Mouse (Mus musculus) hindbrain, embryonic 11.5 days (tissue): ENCODE data around the gene Zfp51. TPM values are rescaled to one million over a fixed set of nuclear protein-coding genes. Genes with fewer than 3 reads are reported as not detected.
A peak's percentile ranks its signal among the peaks of the same experiment; 100 is the strongest.
"Not testable (repeated sequence)": the region's sequence is repeated elsewhere in the genome, so short reads cannot be mapped to it uniquely, and the experiment has no call there.

Source experiments
- ATAC-seq: fragments of 200-750 bp; cut with Nextera tagmentation; 2 replicates; pipeline ENCODE4 v1.8.0; 2017; ENCODE audit warnings: mild to moderate bottlenecking, moderate TSS enrichment, moderate library complexity; ENCODE audit not compliant: low FRiP score
- DNase-seq: peaks from one replicate; pipeline ENCODE4 v3.0.0-alpha.2; 2015; ENCODE audit warnings: low spot score
- H3K27ac ChIP-seq: fragments of 300-500 bp; sonication (generic); 2 replicates; pipeline ENCODE4 v1.5.1; 2014; ENCODE audit warnings: mild to moderate bottlenecking, low read depth, low read length
- H3K27me3 ChIP-seq: fragments of 300-500 bp; sonication (generic); 2 replicates; pipeline ENCODE4 v1.6.1; 2014; ENCODE audit warnings: mild to moderate bottlenecking, low read length, moderate library complexity, mixed read lengths; ENCODE audit not compliant: control insufficient read depth, insufficient read depth
- H3K36me3 ChIP-seq: fragments of 300-500 bp; sonication (generic); 2 replicates; pipeline ENCODE4 v1.6.1; 2014; ENCODE audit warnings: mild to moderate bottlenecking, low read length, moderate library complexity, mixed read lengths; ENCODE audit not compliant: control insufficient read depth, insufficient read depth
- H3K4me1 ChIP-seq: fragments of 300-500 bp; sonication (generic); replicated peaks from 2 replicates; pipeline ENCODE4 v1.6.1; 2014; ENCODE audit warnings: low read length, mixed read lengths; ENCODE audit not compliant: control insufficient read depth, insufficient read depth
- H3K4me2 ChIP-seq: fragments of 300-500 bp; sonication (generic); replicated peaks from 2 replicates; pipeline ENCODE4 v1.6.1; 2014; ENCODE audit warnings: mild to moderate bottlenecking, low read depth, low read length
- H3K4me3 ChIP-seq: fragments of 300-500 bp; sonication (generic); 2 replicates; pipeline ENCODE4 v1.5.1; 2014; ENCODE audit warnings: low read depth, low read length
- H3K9ac ChIP-seq: fragments of 300-500 bp; sonication (generic); 2 replicates; pipeline ENCODE4 v1.6.1; 2014; ENCODE audit warnings: low read depth, low read length
- H3K9me3 ChIP-seq: fragments of 300-500 bp; sonication (generic); 2 replicates; pipeline ENCODE4 v1.6.1; 2016; ENCODE audit warnings: low read length; ENCODE audit not compliant: control insufficient read depth
- WGBS: fragments of 180-500 bp; shearing (Covaris S2); extraction: QIAGEN DNeasy Blood & Tissue Kit; methylation state at CpG from one replicate; pipeline ENCODE4 v1.1.7; 2014; 5-methylcytosine and 5-hydroxymethylcytosine counted together
- polyA plus RNA-seq: library from polyadenylated mRNA; unstranded; fragments of >200 nt; fragmentation: Nextera tagmentation; extraction: Ambion mirVana; gene quantifications from 2 replicates; pipeline ENCODE4 v1.2.1, GENCODE M21; 2014

The Zfp51 gene
- 16.4 and 17.0 TPM in 2 replicates for polyA plus RNA-seq

- peak within 1 kb of the TSS; percentile 46 for H3K4me2 ChIP-seq
- H3K4me1 ChIP-seq, result no peaks in the 10 kb centered on the region
- H3K9me3 ChIP-seq, result no peaks in the 10 kb centered on the region
- no peaks in the 10 kb centered on the region for H3K27me3 ChIP-seq
- ATAC-seq (peak; percentile 100), DNase-seq (peak; percentile 86)
- H3K9ac ChIP-seq, result peak within 1 kb of the TSS; percentile 56
- H3K27ac ChIP-seq, result no peak within 1 kb of the TSS
- WGBS, result under 1% methylated on average over 26 of the region's 26 CpGs
- no peaks in the 10 kb centered on the region for H3K36me3 ChIP-seq
- H3K4me3 ChIP-seq, result peak within 1 kb of the TSS; percentile 64
Measured at GRCm38 (mm10) chr17:21450138-21450704, at the start of gene Zfp51. Gene Zfp51, plus strand, starts transcription at chr17:21450374.

- DNase-seq (peak; percentile 64), ATAC-seq (peak; percentile 98)
- H3K4me1 ChIP-seq, result no peaks in the 10 kb centered on the region
- peak within 1 kb of the TSS; percentile 42 for H3K4me3 ChIP-seq
- H3K27ac ChIP-seq, result no peak within 1 kb of the TSS
- no peaks in the 10 kb centered on the region for H3K36me3 ChIP-seq
- 1% methylated on average over 22 of the region's 22 CpGs for WGBS
- peak within 1 kb of the TSS; percentile 82 for H3K4me2 ChIP-seq
- H3K9me3 ChIP-seq, result no peaks in the 10 kb centered on the region
- no peaks in the 10 kb centered on the region for H3K27me3 ChIP-seq
- peak within 1 kb of the TSS; percentile 49 for H3K9ac ChIP-seq
Measured at GRCm38 (mm10) chr17:21422664-21423599, 27.2 kb upstream of the Zfp51 start, which contains the start of gene Zfp54. Gene Zfp54, plus strand, starts transcription at chr17:21423227.

- not testable (repeated sequence) for DNase-seq, H3K27ac ChIP-seq, H3K9me3 ChIP-seq, ATAC-seq, H3K4me3 ChIP-seq, H3K36me3 ChIP-seq, H3K4me2 ChIP-seq, H3K27me3 ChIP-seq, H3K9ac ChIP-seq, H3K4me1 ChIP-seq
- WGBS, result 81% methylated on average over 9 of the region's 9 CpGs
Measured at GRCm38 (mm10) chr17:21438806-21439400, 11.3 kb upstream of the Zfp51 start.

GRCm38 (mm10) chr17:21449669-21450068, 505 bp upstream of the Zfp51 start:
- no peaks in the 10 kb centered on the region for H3K36me3 ChIP-seq
- ATAC-seq (peak; percentile 84), DNase-seq (peak; percentile 84)
- H3K27ac ChIP-seq, result no peak overlapping the region
- 0% methylated on average over 3 of the region's 3 CpGs for WGBS
- H3K4me1 ChIP-seq, result no peaks in the 10 kb centered on the region
- peak overlapping the region; percentile 46 for H3K4me2 ChIP-seq
- peak overlapping the region; percentile 64 for H3K4me3 ChIP-seq
- peak overlapping the region; percentile 56; the same call in 1 of the 2 replicates for H3K9ac ChIP-seq
- no peaks in the 10 kb centered on the region for H3K27me3 ChIP-seq
- H3K9me3 ChIP-seq, result no peaks in the 10 kb centered on the region

GRCm38 (mm10) chr17:21463550-21463949, 13.4 kb downstream of the Zfp51 start:
- H3K4me3 ChIP-seq, result no peak overlapping the region
- DNase-seq, result no peak
- peaks cover 4% of the 10 kb centered on the region; the same call in 1 of the 2 replicates for H3K36me3 ChIP-seq
- H3K9me3 ChIP-seq, result no peaks in the 10 kb centered on the region
- H3K4me2 ChIP-seq, result no peak overlapping the region
- H3K27me3 ChIP-seq, result no peaks in the 10 kb centered on the region
- no peak for ATAC-seq
- no peak overlapping the region for H3K27ac ChIP-seq
- WGBS, result 95% methylated on average over 5 of the region's 5 CpGs
- no peak overlapping the region for H3K9ac ChIP-seq
- H3K4me1 ChIP-seq, result no peaks in the 10 kb centered on the region

- DNase-seq (no peak), ATAC-seq (no peak)
- no peak overlapping the region for H3K9ac ChIP-seq
- H3K9me3 ChIP-seq, result no peaks in the 10 kb centered on the region
- no peaks in the 10 kb centered on the region for H3K4me1 ChIP-seq
- H3K4me2 ChIP-seq, result no peak overlapping the region
- H3K36me3 ChIP-seq, result no peaks in the 10 kb centered on the region
- no peaks in the 10 kb centered on the region for H3K27me3 ChIP-seq
- no peak overlapping the region for H3K27ac ChIP-seq
- no peak overlapping the region for H3K4me3 ChIP-seq
- 82% methylated on average over 3 of the region's 3 CpGs for WGBS
Measured at GRCm38 (mm10) chr17:21472032-21472652, 22.0 kb downstream of the Zfp51 start.

- H3K4me2 ChIP-seq, result no peak overlapping the region
- H3K36me3 ChIP-seq, result no peaks in the 10 kb centered on the region
- ATAC-seq (no peak), DNase-seq (no peak)
- 80% methylated on average over 2 of the region's 2 CpGs for WGBS
- no peak overlapping the region for H3K4me3 ChIP-seq
- no peaks in the 10 kb centered on the region for H3K4me1 ChIP-seq
- H3K9me3 ChIP-seq, result no peaks in the 10 kb centered on the region
- no peak overlapping the region for H3K27ac ChIP-seq
- H3K9ac ChIP-seq, result no peak overlapping the region
- no peaks in the 10 kb centered on the region for H3K27me3 ChIP-seq
Measured at GRCm38 (mm10) chr17:21472653-21473307, 22.6 kb downstream of the Zfp51 start.
